Mouse (Mus musculus): ENCODE data around the gene Polm.
A peak's percentile ranks its signal among the peaks of the same experiment; 100 is the strongest.

Polm gene

DNA sequence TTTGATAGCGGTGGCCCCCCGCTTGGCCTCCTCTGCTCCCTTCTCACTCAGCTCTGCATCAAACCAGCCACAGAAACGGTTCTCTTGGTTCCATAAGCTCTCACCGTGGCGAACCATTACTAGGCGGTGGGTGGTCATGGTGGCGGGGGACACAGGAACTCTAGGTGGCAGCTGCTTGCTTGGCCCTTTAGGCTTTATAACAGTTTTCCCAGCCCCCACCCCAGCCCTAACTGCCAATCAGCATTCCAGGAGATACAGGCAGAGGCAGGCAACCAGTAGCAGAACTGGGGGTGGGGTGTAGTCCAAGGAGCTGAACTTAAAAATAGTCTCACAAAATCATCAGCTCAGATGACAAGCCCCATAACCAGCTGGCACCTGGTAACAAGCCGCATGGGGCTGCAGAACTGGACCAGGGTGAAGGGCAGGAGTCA lies 34.2 kb downstream of the Polm start, which contains the start of gene Pgam2:
Pgam2 (minus strand) TSS at position 183 of the 431 bp plus-strand sequence.
- DNase-seq (ENCODE audit: low read depth, low spot score), result no peak

DNA sequence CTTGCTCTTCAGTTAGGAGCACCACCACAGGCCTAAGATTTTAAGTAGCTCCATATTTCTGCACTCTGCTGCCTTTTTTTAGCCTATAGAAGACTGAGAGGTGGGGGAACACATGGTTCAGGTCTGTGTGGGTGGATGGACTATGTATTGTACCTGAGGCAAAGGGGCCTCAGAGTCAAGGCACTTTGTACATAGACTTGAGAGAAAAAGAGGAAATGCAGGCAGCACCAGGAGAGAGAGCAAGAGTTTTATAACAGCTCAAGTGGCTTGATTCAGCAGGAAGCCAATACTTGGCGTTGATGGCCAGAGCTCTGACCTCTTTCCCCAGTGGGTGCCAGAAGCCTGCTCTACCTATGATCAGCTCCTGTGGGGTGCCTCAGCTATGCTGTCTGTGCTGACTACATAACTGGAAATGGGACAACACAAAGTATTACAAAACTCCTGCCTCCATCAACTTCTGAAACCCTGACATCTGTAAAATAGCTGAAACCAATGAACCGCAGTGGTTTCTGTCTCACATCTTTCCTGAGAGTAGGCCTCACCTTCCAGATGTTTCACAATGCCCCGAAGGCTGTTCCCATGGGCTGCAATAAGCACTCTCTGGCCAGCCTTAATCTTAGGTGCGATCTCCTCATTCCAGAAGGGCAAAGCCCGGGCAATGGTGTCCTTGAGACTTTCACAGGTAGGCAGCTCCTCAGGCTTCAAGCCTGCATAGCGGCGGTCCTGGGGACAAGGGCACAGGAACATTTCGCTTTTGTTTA lies 35.2 kb downstream of the Polm start:
- no peak for DNase-seq (ENCODE audit: low read depth, low spot score)

DNA sequence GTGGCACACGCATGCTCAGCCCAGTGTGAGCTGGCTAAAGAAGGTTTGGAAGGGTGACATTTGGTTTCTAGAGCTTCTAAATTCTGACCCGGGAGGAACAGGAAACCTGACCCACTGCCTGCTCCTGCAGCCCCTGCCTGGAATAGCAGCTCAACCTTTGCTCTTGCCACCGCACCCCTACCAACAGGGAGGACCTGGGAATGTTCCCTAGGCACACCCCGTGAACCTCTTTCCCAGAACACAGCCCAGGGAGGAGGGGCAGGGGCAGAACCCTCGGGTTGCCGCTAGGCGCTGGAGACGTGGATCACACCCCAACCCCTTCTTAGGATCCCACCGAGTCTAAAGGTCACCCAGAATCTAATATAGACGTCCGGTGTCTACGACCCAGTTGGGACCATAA lies 35.8 kb downstream of the Polm start:
- DNase-seq (ENCODE audit: low read depth, low spot score), result no peak

DNA sequence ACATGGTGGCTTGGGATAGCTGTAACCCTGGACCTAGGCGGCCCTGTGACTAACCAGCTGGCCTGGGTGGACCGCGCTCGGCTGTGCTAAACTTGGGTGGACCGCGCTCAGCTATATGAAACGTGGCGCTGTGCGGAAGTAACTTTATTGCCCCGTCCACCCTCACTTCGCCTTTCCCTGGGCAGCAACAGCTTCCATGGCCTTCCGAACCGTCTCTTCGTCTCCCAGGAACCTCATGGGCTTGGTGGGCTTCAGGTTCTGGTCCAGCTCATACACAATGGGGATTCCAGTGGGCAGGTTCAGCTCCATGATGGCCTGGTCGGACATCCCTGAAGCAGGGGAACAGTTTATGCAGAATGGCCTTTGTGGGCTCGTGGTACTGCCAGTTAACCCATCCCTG lies 36.3 kb downstream of the Polm start:
- no peak for DNase-seq (ENCODE audit: low read depth, low spot score)

DNA sequence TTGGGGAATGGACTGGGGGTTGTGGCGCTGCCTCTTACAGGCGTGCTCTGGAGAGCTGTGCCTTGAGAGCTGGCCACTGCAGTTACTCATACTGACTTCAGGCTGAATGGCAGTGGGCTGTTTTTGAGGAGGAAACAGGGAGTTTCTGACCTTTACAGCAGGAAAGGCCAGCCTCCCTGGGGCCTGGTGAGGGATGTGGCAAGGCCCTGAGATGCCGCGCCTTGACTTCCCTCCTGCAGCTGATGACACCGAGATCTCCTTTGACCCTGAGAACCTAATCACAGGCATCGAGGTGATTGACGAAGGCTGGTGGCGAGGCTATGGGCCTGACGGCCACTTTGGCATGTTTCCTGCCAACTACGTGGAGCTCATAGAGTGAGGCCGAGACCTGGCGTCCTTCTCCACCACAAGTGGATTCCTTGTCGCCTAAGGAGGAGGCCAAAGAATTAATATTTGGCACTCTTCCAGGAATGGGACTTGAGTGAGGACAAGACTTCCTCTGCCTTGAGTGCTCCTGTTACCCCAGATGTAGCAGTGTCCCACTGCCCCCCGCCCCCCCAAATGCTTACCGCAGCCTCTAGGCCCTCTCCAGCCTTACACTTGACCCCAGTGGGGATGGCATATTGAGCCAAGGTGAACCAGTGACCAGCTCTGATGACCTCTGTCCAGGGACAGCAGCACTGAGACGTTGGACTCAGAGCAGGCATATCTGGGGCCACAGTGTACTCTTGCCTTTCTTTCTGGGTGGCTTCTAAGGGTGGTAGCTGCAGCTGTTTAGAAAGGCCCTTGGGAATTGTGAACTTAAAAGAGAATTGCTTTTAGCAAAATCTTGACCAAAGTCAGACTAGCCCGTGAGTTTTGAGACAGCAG lies 38.0 kb downstream of the Polm start:
- DNase-seq (ENCODE audit: low read depth, low spot score), result no peak

DNA sequence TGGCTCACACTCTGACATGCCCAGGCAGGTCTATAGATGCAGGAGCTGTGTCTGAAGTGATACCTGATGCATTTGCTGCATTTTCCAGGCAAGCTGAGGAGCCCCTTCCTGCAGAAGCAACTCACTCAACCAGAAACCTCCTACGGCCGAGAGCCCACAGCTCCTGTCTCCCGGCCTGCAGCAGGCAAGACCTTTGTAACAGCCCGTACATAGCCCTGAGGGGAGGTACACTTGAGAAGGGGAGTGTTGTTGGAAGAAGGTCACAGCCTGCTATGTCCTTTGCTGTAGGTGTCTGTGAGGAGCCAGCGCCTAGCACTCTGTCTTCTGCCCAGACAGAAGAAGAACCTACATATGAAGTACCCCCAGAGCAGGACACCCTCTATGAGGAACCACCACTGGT lies 39.9 kb downstream of the Polm start:
- DNase-seq (ENCODE audit: low read depth, low spot score), result no peak

DNA sequence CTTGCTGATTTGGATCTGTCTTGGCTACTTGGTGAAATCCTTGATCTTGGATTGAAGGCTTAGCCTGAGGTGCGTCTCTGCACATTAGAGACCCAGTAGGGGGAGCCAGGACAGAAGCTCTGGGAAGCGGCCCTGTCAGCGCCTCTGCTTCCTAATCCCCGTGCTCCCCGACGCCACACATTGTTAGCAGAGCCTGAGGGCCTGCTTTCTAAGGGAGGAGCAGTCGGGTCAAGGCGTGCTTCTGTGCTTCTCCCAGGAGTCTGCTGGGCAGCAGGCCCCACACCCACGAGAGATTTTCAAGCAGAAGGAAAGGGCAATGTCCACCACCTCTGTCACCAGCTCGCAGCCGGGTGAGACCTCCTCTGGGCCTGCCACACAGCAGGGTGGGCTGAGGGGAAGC lies 40.4 kb downstream of the Polm start:
- no peak for DNase-seq (ENCODE audit: low read depth, low spot score)

DNA sequence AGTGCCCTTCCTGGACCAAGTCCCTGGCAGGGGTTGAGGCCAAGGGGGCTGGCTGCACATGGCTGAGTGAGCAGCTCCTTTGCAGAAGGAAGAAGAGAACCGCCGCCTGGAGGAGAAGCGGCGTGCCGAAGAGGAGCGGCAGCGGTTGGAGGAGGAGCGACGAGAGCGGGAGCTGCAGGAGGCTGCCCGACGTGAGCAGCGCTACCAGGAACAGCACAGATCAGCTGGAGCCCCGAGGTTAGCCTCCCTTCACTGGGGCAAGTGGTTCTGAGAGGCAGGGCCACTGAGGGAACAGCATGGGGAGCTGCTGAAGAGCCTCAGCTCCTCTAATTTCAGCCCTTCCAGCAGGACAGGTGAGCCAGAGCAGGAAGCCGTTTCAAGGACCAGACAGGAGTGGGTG lies 40.9 kb downstream of the Polm start:
- DNase-seq (ENCODE audit: low read depth, low spot score), result no peak

DNA sequence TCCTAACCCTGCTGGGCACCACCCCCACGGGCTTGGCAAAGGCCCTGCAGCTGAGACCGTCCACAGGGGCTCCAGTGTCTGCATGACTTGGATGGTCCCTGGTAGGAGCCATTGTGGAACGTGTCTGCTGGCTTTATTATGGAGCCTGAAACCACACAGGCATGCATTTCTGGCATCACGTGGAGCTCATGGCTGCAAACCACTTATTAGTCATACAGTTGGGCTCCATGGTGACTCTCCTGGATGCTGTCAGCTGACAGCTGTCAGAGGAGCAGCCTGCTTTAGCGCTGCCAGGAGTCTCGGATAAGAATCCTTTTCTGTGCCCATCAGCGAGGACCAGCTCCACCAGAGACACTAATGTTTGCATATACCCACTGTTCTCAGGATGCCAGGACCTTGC lies 42.1 kb downstream of the Polm start:
- no peak for DNase-seq (ENCODE audit: low read depth, low spot score)

DNA sequence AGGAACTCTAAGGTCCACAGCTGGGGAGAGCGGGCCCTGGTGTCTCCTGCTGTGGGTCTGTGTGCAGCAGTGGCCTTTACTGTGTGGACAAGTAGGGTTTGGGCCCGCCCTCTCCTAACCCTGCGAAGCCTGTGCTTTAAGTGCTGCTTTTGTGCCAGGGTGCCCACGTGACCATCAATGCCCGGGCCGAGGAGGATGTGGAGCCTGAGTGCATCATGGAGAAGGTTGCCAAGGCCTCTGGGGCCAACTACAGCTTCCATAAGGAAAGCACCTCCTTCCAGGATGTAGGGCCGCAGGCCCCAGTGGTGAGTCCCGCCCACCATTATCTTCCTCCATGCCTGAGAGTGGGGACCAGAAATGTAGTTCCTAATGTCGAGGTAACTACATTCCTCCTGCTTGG lies 42.5 kb downstream of the Polm start:
- DNase-seq (ENCODE audit: low read depth, low spot score), result no peak

DNA sequence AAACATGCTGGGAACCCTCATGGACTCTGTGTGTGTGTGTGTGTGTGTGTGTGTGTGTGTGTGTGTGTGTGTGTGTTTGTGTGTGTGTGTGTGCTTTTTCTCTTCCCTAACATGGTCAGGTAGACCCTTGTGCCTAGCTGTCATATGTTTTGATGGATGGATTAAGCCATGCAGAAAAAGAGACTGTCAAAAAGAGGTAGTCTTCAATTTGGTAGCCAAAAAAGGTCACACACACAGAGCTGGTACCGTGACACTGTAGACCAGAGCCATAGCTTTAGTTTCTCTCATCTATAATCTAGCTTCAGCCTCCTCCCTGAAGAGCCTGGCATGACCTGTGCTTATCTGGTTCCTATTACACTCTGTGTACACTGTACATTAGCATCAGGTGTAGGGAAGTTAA lies 47.4 kb downstream of the Polm start:
- DNase-seq (ENCODE audit: low read depth, low spot score), result no peak

DNA sequence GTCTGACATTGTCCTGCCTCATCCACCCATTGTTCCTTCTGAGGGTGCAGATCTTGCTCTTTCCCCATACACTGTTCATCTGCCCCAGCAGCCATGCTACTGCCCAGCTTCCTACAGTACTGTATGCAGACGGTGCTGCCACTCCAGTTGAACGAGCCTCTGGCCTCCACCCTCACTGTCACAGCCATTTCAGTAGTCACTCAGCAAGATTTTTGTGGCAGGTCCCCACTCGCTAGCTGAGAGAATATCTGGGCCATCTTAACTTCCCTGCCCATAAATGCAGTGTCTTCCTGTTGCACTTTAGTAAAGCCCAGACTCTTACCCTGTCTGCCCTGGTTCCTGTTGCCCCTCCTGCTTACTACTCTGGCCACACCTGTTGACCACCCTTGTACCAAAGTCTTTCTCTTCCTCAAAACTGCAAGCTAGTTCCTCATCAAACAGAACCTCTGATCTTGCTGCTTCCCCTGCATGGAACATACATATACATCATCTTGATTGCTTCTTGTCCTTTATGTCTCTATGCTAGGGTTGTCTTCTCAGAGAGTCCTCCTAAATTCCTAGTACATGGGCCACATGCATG lies 48.0 kb downstream of the Polm start:
- peak; percentile 24 for DNase-seq (ENCODE audit: low read depth, low spot score)

DNA sequence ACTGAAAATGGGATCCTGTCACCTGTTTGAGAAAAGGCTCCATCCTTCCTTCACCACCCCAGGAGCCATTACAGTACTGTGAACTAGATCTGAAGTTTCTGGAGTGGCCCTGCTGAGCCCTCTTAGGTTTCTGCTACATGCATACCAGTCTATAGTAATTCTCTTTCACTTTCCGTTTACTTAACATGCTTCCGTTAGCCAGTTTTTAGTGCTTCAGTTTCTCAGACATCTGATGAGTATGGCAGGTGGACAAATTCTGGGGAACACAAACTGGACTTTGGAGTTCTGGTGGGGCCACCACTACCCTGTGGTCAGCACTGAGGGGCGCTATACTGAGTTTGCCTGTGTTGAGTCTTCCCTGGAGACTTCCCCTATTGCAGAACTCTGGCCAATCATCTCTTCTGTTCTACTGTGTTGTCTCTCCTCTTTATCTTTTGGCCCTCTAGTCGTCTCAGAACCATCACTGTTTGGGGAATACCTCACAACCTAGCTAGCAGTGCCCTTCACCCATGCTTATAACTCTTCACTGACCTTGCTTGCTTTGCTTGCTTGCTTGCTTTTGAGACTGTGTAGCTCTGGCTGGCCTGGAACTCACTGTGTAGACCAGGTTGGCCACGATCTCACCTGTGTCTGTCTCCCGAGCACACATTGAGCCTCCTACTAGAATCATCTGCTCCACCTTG lies 48.6 kb downstream of the Polm start:
- DNase-seq (ENCODE audit: low read depth, low spot score), result peak; percentile 74

DNA sequence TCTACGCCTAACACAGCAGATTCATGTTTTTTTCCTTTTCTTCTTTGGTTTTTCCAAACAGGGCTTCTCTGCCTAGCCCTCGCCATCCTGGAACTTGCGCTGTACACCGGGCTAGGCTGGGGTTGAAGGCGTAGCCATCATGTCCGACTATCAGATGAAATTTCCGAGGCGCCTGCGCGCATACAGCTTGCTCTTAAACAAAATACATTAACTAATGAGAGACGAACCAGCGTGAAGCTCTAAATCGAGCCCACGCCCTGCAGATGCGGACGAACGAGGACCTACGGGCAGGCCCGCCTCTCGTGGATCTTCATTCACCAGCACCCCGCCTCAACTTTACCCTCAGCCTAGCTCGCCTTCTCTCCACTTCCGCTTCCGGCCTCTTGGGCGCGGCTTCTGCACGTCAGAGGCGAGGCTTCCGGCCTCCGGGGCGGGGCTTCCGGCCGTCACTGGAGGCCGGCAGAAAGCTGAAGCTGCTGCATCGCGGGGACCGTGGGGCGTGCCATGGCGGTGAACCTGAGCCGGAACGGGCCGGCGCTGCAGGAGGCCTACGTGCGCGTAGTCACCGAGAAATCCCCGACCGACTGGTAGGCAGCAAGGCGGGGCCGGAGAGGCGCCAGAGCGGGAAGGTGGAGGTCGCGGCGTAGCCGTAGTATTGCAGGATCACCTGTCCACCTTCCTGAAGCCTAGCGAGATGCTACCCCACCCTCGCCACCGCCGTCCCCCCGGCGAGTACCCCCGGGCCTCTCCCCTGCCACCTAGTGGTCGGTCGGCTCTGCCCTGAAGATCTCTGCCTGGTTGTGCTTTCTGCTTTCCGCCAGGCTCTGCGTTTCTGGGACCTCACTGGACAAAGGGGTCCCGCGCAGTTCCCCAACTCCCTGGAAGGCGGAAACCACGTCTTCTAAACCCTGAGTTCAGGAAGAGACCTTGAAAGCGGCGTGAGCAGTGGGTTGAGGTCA lies 49.5 kb downstream of the Polm start, which contains the start of gene Dbnl:
Dbnl (plus strand) TSS at position 433 of the 959 bp plus-strand sequence.
- DNase-seq (ENCODE audit: low read depth, low spot score), result peak; percentile 99

DNA sequence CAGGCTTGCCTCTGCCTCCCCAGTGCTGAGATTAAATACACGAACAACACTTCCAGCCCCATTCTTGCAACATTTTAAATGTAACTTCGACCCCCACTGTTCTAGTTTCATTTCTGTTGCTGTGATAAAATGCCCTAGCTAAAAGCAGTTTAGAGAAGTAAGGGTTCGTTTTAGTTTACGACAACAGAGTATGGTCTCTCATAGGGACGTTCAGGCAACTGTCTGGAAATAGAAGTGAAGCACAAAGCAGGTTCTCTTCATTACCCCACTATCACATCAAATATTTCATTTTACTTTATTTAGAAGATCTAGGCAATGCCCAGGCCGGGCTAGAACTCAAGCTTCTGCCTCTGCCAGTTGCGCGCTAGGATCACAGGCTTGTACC lies 50.2 kb downstream of the Polm start:
- DNase-seq (ENCODE audit: low read depth, low spot score), result no peak

DNA sequence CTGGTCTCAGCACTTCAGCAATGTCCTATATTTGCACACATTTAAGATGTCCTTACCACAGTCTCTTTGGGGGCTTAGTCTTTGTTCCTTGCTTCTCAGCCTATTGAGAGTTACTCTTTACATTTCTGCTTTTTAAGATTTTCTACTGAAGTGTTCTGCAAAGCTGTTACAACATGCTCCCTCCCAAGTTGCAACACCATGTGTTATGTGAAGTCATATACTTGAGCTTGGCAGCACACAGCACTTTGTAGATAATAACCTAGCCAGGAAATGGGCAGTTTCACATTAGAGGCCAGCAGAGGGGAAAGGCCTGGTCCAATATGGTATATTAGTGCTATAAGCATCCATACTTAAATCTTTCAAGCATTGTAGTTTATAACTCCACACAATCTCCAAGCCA lies 52.1 kb downstream of the Polm start:
- DNase-seq (ENCODE audit: low read depth, low spot score), result no peak

DNA sequence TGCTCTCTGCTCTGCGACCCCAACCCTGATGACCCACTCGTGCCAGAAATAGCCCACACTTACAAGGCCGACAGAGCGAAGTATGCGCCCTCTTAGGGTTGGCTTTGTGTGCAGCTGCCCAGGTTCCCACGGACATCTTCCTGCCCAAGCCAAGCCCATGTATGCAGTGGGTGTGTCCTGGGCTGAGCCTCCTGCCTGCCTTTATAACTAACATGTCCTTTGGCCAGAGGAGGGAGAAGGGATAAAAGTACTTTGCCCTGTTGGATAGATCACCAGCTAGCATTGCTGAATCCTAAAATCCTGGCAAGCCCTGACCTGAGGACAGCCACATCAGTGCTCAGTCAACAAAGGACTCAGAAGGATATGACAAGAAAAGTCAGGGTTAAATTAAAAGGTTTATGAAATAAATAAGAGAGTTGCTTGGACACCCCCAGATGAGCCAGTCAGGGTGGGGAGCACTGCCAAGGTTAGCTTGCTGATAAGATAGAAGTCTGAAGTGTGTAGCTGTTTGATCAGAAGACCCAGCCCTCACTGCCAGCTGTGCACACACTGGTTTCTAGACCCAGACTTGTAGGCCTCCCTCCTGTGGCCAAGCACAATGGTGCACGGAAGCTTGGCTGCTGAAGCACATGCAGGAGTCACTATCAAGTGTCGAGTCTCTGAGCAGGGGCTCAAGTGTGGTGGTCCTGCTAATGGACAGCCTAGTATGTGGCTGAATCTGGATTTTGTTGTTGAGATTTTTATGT lies 55.4 kb downstream of the Polm start:
- DNase-seq (ENCODE audit: low read depth, low spot score), result no peak

DNA sequence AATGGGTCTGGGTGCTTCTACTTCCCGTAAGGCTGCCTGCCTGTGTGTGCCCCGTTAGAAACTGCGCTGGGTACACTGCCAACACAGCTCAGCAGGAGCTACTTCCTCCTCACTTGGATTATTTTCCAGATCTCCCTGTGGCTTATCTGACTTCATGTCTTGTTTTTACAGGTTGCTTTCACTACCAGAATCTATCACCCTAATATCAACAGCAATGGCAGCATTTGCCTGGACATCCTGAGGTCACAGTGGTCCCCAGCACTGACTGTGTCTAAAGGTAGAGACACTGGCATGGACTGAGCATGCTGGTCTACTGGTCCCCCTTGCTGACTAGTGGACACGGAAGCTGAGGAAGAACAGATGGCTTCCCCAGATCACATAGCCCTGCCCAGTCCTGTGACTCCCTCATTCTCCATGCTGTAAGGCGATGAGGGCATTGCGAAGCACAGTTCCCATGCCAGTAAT lies 57.7 kb downstream of the Polm start:
- DNase-seq (ENCODE audit: low read depth, low spot score), result no peak

DNA sequence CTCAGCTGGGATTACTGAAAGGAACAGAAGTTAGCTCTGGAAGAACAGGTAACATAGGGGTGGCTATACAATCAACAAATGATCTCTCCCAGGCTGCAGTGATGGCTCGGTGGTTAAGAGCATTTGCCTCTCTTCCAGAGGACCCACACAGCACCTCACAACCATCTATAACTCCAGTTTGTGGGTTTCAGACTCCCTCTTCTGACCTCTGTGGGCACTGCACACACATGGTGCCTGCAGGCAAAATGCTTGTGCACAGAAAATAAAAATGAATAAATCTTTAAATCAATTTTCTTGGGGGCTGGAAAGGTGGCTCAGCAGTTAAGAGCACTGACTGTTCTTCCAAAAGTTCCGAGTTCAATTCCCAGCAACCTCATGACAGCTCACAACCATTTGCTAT lies 59.3 kb downstream of the Polm start:
- peak; percentile 26 for DNase-seq (ENCODE audit: low read depth, low spot score)

All from CD4-positive helper T cell, adult 2 months (primary cell).